Mouse (Mus musculus) right cerebral cortex, postnatal 25 days (tissue): ENCODE results near the gene Creg2.
"Not testable (repeated sequence)": the region's sequence is repeated elsewhere in the genome, so short reads cannot be mapped to it uniquely, and the experiment has no call there.

Experiments used
- DNase-seq: peaks from one replicate; pipeline ENCODE4 v3.0.0; 2022

Creg2 gene

DNA sequence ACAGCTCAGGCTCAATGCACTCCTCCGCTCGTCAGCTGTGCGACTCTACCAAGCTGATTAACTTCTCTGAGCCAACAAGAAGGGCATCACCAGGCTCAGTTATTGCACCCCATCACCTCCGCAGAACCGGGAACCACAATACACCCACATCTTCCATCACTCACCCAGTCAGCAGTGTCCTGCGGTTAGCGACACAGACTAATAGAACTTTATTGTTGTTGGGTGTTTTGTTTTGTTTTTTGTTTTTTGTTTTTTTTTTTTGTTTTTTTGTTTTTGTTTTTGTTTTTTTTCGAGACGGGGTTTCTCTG, at the start of gene Creg2:
TSS of gene Creg2 (minus strand) at position 234 of the 308 bp plus-strand sequence.
- no peak for DNase-seq

DNA sequence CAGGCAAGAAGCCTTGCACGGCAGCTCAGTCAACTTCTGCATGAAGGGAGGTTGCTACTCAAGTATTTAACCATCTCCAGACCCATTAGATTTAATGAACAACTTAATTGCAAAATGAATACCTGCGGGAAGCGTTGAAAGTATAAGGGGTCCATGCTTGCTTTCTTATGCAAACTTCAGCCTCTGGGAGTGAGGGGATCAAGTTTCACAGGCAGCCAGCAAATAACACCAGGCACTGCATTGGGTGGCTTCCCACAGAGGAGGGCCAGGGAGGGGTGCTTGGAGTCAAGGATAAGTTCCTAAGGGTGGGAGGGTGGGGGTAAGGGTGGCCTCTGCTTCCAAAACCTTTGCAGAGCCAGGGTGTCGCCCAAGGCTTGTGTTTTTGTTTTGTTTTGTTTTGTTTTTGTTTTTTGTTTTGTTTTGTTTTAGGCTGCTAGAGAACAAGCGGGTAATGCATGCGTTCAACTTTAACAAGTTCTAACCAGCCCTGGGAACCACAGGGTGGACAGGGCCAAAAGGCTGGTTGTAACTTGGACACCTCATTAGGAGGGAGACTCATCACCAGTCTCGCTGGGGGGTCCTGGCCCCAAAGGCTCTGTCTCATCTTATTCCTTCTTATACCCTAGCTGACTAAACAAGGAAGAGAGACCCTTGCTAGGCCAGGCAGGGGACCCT, 49.5 kb upstream of the Creg2 start:
- DNase-seq, result no peak

DNA sequence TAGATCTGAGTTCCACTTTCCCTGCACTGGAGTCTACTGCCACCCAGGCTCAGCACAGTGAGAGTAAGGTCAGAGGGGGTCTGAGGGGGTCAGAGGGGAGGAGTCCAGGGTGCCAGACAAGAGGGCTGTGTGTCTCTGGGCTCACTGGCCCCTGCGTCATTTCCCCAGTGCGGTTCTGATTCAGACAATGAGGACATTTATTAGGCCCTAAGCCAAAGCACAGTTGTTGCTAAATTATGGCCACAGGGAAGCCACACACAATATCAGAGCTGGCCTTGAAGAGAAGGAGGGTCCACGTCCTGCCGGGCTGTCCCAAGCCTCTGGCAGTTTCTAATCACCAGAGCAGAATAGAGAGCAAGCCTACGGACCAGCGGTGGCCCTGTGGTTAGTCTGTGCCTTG, 47.2 kb upstream of the Creg2 start:
- no peak for DNase-seq

DNA sequence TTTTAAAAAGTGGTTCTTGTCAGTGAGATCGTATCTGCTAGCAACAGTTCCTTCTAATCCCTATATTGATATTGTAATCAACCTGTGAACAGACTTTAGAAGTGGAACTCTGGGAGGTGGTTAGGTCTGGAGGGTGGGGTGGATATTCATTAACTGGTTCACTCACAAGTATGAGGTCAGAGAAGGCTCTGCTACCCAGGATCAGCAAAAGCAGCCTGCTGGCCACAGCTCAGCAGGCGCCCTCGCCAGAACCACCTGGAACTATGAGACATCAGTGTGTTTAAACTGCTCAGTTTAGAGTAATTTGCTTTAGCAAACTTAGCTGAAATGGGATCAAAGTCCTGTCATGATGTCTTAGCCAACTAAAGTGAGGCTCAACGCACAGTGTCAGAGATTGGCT, 43.9 kb upstream of the Creg2 start:
- no peak for DNase-seq

DNA sequence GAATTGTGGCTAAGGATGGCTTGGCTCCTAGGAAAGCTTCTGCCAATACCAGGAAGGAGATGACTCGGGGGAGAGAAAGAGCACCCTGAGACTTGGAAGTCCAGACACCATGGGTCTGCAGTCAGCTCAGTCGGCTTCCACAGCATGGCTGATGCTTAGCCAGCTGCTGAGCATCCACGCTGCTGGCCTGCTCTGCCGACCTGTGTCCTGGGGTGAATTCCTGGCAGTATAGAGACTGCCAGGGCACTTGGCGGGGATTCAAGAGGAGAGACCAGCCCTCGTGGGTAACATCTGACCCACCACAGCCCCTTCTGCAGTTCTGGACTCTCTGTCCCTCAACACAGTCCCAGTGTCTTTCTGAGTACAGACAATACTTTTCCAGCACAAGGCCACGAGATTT, 43.5 kb upstream of the Creg2 start:
- no peak for DNase-seq

DNA sequence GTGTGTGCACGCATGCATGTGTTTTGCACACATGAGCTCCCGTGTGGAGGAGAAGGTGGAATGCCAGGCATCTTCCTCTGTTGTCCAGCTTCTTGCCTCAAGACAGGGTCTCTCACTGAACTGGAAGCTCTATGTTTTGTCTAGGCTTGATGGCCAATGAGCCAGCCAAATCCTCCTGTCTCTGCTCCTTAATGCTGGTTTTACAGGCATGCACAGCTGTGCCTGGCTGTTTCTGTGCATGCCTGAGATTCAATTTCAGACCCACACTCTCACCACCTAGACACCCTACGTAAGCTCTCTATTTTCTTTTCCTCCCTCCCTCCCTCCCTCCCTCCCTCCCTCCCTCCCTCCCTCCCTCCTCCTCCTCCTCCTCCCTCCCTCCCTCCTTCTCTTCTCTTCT, 40.7 kb upstream of the Creg2 start:
- DNase-seq, result no peak

DNA sequence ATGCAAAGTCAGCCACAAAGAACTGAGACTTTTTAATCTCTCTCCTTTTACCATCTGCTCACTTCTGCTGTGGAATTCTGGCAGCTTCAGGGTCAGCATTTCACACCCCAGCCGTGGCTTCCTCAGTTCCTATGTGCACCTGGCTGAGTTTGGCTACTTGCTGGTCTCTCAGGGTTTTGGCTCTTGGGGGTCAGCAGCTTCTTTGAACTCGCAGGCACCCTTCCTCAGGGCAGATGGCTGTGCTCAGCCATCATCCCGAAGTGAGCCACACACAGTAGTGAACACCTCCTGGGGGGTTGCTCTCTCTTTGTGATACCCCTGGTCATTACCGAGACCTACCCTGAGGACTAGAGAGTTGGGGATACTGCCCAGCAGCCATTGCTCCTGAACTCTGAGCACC, 39.8 kb upstream of the Creg2 start:
- DNase-seq, result no peak

DNA sequence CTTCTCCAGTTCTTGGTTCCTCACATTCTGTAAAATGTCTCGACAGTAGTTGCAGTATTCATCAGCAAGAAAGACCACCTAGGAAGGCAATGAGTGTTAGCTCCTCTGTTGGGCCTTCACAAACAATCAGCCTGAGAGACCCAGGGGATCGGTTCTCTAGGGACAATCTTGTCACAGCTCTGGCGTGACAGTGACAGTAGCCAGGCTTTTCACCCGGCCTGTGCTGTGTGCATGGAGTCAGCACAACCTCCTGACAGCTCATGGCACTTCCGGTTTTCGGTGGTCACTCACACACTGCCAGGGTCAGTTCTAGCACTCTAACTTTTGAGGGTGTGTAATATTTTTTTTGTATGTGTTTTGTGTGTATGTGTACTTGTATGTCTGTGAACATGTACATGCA, 37.3 kb upstream of the Creg2 start:
- DNase-seq, result no peak

DNA sequence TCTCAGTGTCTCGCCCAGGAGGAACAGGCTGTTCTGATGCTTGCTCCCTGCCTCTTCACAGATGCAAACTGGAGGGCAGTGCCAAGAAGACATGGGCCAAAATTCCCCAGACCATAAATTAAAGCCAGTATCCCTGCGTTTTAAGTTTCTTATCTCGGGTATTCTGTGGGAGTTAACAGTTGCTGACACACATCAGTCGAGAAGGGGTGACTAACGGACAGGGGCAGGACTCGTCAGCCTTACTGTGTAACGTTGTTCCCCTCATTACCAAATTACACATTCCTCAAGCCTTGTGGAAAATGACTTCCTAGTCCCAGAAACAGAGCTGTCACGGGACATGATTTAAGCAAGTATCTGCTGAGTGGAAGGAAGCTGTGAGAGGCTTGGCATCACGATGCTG, 36.0 kb upstream of the Creg2 start:
- no peak for DNase-seq

DNA sequence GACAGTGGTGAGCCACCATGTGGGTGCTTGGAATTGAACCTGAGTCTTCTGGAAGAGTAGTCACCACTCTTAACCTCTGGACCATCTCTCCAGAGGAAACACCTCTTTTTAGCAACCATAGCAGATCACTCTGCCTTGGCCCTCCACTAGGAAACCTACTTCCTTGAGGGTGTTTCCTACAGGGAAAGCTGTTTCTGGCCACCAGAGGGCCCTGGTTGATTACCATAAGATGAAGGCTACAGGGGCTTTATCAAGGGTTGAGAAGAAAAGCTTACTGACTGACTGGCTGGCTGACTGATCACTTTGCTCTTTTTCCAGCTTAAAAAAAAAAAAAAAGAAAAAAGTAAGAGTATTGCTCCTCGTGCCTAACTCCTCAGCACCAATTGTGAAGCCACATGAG, 34.6 kb upstream of the Creg2 start:
- DNase-seq, result peak; percentile 66

DNA sequence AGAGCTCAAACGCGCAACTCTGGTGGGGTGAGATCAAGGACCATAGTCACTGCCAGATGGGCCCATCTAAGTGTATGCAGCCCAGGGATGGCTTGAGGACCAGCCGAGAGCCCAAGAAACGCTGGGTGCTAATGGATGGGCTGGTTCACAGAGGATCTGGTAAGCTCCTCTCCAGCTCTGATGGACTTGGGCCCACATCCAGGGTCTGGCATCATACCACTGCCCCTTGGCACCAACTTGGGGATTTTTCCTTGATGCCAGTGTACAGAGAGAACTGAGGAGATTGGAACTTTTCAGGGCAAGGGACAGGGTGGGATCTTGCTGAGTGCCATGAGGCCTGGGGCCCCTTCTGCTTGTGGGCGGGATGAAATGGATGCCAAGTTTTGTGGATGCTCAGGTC, 30.4 kb upstream of the Creg2 start:
- no peak for DNase-seq

DNA sequence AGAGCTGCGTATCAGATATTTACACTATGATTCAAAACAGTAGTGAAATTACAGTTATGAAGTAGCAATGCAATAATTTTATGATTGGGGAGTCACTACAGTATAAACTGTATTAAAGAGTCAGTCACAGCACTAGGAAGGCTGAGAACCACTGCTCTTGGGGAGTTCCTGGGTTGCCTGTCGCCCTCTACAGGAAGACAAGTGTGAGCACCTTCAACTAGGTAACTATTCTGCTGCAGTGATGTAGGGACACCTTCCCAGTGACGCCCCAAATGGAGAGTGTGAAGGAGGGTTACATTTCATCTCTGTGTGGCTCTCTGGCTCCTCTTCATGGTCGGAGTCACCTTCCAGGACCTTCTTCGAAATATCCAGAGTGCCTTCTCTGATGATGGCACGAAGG, 29.3 kb upstream of the Creg2 start:
- no peak for DNase-seq

DNA sequence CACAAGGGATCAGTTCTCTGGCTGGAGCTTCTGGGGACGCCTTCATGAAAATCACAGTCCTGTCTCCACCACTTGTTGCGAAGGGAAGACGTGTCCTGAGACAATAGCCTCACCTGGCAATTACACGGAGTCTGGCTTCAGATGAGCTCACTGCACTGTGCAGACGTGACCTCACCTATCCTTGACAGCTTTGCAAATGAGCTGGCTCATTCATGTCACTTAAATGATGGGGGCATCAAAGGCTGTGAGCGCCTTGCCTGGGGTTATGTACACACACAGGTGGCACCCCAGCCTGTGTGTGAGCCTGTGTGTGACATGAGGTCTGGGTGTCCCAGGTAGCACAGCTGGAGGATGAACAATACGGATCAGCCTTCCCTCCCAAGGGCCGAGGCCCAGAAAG, 27.6 kb upstream of the Creg2 start:
- no peak for DNase-seq

DNA sequence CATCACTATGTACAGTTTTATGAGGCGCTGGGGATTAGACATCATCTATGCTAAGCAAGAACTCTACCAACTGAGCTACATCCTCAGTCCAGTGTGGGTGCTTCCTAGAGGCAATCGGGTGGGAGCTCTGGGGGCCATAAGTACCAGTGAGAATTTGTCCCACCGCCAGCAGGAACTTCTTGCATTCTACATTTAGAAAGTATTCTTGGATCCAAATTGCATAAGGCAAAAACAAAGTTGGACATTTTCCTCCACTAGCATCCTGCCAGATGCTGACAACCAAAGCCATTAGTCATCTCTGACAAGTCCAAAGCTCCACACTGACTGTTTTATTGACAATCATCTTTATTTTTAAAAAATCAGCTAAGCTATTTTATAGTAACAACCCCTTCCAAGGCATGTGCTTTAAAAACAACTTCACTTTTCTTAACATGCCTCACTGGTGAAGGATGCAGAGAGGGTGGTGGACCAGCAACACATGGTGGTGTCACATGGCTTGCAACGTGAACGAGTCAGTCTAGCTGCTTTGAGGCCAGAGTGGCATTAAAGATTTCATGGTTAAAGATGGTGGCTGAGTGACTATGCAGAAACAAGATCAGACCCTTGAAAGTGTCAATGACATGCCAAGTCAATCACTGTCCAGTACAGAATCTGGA, 25.1 kb upstream of the Creg2 start:
- peak; percentile 36 for DNase-seq

DNA sequence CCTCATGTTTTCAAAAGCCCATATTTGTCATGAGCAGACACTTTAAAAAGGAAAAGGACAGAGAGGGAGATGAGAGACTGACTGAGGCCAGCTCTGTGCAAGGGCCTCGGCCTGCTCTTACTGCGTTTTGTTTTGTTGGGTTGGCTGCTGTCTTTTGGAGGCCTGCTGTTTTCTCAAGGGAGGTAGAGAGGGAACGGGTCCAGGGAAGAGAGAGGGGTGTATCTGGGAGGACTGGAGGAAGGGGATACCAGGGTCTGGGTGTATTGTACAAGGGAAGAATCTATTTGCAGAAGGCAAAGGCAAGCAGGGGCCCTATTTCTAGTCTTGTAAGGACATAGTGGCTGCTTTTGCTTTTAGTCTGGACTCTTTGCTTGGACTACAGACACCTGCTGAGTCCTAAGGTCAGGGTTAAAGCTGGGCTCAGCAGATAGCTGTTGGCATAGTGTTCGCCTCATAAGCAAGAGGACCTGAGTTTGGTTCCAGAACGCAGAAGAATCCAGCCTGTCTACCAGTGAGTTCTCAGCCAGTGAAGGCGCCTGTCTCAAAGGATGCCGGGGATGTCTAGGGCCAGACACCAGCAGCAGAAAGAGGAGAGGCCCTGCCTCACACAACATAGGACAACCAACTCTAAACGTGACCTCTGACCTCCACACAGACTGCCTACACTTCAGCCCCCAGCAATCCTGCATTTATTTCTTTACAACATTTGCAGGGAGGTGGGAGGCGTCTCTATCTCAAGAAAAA, 21.3 kb upstream of the Creg2 start:
- no peak for DNase-seq

DNA sequence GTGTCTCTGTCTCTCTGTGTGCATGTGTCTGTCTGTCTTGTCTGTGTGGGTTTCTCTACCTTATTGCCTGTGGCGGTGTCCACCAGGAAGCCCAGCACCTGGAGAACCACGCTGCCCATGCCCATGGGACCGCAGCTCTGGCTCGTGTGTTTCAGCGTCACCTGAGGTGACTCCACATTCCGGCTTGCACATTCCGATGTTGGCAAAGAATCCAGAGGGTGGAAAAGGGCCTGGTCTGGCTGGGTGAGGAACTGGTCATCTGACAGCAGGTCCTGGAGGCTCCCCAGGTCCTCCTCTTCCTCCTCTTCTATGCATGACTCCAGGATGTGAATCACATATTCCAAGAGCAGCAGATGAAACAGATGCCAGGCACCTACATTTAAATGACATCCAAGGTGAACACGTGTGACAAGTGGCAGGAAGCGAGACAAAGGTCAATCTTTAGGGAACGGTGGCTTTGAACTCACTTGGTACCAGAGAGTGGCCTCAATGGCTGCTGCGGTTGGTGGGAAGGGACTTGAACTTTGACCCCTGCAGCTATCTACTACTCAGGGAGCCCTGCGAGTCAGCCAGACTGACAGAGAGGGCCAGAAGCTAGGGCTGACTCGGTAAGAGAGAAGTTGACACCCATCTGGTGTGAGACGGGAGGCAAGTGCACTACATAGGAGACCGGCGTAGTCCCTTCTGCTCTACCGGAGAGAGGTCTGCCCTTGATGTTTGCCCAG, 19.1 kb upstream of the Creg2 start:
- DNase-seq, result no peak

DNA sequence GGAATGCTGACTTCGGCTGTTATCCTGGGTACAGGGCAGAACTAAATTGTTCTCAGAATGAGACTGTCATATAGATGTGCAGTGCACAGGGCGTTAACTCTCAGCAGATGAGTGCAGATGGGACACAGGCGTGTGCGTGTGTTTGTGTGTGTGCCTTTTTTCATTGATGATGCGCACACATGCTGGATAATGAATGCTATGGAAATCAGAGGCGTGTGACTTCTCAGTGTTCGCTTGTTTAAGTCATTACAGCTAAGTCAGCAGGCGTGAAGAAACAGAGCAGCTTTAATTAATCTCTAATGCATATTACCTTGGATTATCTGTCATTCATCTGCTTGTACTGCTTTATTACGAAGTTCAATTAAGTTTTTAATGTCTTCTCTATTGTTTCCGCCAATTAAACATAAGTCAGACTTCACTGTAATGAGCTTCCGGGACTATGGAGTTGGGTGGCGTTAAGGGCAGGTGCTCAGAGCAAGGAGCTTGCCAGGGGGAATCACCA, 15.5 kb upstream of the Creg2 start:
- no peak for DNase-seq

DNA sequence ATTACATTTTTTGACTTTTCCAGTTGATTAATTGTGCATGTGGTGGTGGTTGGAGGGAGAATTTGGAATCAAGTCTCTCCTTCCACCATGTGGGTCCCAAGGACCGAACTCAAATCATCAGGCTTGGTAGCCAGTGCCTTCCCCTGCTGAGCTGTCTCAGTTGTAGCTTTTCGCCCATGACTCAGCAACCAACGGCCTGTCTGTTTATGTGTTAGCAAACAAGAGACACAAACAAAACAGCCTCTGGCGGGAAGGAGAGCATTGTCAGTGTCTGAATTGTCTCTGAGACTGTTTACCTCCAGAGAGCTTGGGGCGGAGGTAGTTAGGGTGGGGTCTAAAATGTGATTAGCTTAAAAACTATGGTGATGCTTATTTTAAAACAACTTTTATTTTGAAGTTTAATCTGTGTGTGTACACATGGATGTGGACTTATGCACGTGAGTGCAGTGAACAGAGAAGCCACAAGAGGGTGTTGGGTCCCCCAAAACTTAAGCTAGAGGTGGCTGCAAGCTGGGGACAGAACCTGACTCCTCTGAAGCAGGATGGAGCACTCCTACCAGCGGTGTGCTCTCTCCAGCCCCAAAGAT, 12.9 kb upstream of the Creg2 start:
- DNase-seq, result no peak

DNA sequence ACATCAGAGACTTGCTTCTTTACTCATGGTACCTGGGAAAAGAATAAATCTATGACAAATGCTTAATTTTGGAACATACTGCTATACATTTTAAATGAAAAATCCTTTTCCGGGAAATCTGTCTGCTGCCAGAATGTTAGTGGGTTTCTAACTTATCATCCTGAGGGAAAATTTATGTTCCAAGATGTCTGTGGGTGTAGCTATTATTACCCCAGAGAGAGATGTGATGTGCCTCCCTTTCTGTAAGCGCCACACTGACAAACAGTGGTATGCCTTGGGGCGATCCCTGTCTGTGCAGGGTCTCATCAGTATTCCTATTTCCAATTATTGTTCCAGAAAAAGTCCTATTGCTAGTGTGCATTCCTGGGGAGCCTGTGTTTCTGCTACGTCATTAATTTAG, 11.8 kb upstream of the Creg2 start:
- no peak for DNase-seq

DNA sequence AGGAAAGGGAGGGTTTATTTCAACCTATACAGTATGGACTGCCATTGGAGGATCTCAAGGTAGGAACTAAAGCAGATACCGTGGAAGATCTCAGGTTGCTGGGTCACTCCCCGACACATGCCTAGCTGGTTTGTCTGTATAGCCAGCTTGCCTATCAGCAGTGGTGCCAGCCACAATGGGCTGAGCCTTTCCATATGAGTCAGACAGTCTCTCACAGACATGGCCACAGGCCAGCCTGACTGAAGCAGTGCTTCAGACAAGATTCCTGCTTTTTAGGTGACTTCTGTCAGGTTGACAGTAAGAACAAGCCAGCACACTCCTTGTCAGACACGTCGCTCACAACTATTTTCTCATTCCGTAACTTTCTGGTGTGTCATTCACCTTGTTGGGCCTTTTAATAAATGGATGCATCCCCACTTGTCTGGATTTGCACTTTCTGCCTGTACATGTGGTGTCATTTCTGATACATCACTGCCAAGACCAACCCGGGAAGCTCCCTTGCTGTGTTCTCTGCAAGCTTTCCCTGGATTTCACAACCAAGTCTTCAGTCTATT, 5.8 kb upstream of the Creg2 start:
- no peak for DNase-seq

DNA sequence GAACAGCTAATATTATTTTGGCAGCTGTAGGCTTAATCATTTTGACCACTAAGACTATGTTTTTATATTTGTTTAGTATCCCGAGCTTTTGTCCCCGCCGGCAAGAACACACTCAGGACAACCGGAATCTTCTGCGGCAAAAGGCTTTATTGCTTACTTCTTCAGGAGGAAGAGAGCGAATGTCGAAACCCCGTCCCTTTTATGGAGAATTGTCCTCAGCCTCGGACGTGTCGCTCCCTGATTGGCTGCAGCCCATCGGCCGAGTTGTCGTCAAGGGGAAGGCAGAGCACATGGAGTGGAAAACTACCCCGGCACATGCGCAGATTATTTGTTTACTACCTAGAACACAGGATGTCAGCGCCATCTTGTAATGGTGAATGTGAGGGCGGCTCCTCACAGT, 3.6 kb upstream of the Creg2 start:
- DNase-seq, result not testable (repeated sequence)

DNA sequence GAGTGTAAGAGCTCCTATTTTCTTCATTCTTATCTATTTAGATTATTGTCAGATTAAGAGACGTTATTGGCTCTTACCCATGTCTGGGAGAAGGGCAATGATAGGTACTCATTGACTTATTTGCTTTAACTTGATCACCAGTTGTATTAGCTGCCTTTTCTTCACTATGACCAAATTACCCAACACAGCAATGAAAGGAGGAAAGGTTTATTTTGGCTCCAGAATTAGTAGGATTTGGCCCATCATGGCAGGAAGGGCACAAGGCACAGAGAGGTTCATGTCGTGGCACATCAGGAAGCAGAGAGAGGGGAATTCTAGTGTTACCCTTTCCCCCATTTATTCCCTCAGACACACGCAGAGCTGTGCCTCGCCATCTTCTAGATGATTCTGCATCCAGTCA, 1.8 kb upstream of the Creg2 start:
- DNase-seq, result no peak
